In genomic region chr4:85267456-85267855, GRCm38 (mm10) we compare ENCODE assay signal across 23 mouse cellular contexts.
DNase-seq lines count a peak whose midpoint lies in the region; ATAC-seq and TF ChIP-seq lines count a peak whose summit lies in the region.
"Had no signal": no experiment of that assay in that cellular context is flagged by ENCODE, and none has a peak within 500 bp of the region (broad histone marks: within the 10 kb centered on the region; RNA-seq: fewer than 3 reads in every experiment).

No protein-coding gene starts in this region.

- whole genome bisulfite sequencing in cerebellum, adult 2 months: 16% methylated on average over 2 of the region's 2 CpGs

- ATAC-seq in cerebellum, adult (ENCODE audit: insufficient number of reproducible peaks, low FRiP score, low TSS enrichment): no peak
- ATAC-seq: CD4-positive, CD25-positive, alpha-beta regulatory T cell, adult 4 months; forebrain, embryonic 14.5 days; forebrain, embryonic 16.5 days; Patski had no signal

- no peaks in the 10 kb centered on the region for H3K27me3 ChIP-seq in cerebellum, adult 2 months (ENCODE audit: control insufficient read depth, insufficient read depth, low read length)
- H3K27me3 ChIP-seq: CH12.LX; embryonic facial prominence, embryonic 13.5 days; embryonic facial prominence, embryonic 15.5 days; forebrain, embryonic 12.5 days; Patski had no signal

- H3K4me3 ChIP-seq in cerebellum, adult 2 months (replicated peaks; ENCODE audit: insufficient read depth, low read depth, low read length): no peak overlapping the region
- H3K4me3 ChIP-seq: embryonic facial prominence, embryonic 13.5 days; embryonic facial prominence, embryonic 15.5 days; erythroblast, embryonic 14.5 days; forebrain, embryonic 10.5 days; forebrain, embryonic 12.5 days had no signal

- no peak for TF ChIP-seq CTCF in cerebellum, adult 2 months (IDR thresholded peaks at IDR 0.05; ENCODE audit: borderline replicate concordance, insufficient read depth, low read depth, low read length)

- peaks cover 44% of the 10 kb centered on the region for H3K4me1 ChIP-seq in cerebellum, adult 2 months (ENCODE audit: control insufficient read depth, insufficient read depth, low read length)
- H3K4me1 ChIP-seq: embryonic facial prominence, embryonic 13.5 days; embryonic facial prominence, embryonic 15.5 days had no signal

- H3K27ac ChIP-seq in cerebellum, adult 2 months (ENCODE audit: insufficient read depth, low read length): peak overlapping the region; percentile 84
- H3K27ac ChIP-seq: embryonic facial prominence, embryonic 13.5 days; embryonic facial prominence, embryonic 15.5 days; forebrain, embryonic 10.5 days; forebrain, embryonic 12.5 days had no signal

- DNase-seq in cerebellum, adult 11-12 months: peak; percentile 59
- DNase-seq in cerebellum, adult 11 months: no peak
- peak; percentile 48 to 65 for DNase-seq in cerebellum, adult 2 months
- DNase-seq in cerebellum, adult 9-11 months: peak; percentile 63
- no peak for DNase-seq in cerebellum, postnatal 10 days
- peak; percentile 8 for DNase-seq in kidney, adult 9 months
- DNase-seq in kidney, postnatal 14 days: no peak
- DNase-seq: adrenal gland, adult 2 months; adrenal gland, postnatal 10 days; adrenal gland, postnatal 25 days; B cell, adult 2 months; embryo, embryonic 11 days had no signal

- TF ChIP-seq POLR2A in cerebellum, adult 2 months (IDR thresholded peaks at IDR 0.05; ENCODE audit: borderline replicate concordance, insufficient read depth, low read length): no peak

Comparison
In these comparisons a context has a peak if more than half of its experiments do, and no peak if none do; other contexts are left out.
1. DNase-seq: peak in cerebellum, adult 11-12 months (single experiment), cerebellum, adult 2 months (2 of 2), cerebellum, adult 9-11 months (single experiment) and kidney, adult 9 months (single experiment); none in cerebellum, adult 11 months (single experiment), cerebellum, postnatal 10 days (0 of 2) and kidney, postnatal 14 days (single experiment).